Mouse (Mus musculus): ENCODE measurements at regions not wholly inside any gene's neighbourhood (a gene's known extent, or its start where the extent isn't known, plus 50 kb on each side); places are given as distances from the start of the nearest gene placed in this dataset.

DNA sequence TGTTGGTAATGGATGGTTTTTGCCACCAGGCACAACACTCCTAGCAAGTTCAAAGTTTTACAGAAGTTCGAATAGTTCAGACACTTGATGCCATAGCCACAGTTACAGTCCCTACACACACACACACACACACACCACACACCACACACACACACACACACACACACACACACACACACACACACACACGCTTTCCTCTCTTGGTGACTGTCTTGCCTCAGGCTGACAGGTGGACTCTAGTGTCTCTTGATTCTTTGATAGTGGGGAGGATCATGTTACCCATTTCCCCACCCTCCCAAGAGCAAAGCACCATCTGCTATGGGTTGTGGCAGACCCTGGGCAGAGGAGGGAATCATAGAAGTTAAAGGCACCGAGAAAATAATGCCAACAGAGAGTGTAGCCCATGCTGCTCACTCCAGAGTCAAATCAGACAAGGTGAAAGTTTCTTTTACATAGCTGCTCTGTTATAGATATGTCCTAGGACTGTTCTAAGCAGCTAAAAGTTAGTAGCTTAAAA, 75.9 kb downstream of the Klhl25 start:
- DNase-seq, result no peak

DNA sequence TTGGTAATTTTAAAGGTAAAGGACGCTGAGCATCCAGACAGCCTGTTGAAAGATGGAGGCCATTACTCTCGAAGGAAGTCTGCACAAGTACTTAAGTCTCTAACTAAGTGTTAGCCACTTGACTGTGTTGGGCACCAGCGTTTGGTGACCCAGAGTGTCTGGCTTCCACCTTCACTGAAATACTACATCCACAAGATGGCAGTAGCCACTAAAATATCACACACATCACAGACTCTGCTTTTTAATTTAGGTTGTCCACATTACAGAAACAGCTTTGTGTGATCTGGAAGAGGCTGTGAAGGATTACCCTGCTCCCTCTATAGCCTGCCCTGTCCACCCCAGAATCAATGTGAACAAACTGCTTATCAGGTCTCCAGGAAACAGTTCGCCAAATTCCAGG, 79.4 kb downstream of the Klhl25 start:
- peak; percentile 41 for DNase-seq

DNA sequence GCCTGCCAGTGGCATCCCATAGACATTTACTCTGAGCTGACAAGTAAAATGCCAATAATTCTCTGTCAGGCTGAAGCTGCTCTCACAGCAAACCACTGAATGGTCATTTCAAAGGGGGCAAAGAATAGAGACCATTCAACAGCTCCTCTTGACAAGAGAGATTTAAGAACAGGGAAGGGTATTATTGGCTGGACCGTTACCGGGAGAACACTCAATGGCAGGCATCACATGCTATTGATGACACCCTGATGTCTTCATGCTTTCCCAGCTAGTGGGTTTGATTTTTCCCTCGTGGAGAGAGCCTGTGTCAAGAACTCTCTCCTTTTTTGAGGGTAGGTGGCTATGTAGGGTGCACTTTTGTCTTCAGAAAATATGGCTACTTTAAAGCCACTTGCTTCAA, 95.7 kb downstream of the Klhl25 start:
- DNase-seq, result no peak

DNA sequence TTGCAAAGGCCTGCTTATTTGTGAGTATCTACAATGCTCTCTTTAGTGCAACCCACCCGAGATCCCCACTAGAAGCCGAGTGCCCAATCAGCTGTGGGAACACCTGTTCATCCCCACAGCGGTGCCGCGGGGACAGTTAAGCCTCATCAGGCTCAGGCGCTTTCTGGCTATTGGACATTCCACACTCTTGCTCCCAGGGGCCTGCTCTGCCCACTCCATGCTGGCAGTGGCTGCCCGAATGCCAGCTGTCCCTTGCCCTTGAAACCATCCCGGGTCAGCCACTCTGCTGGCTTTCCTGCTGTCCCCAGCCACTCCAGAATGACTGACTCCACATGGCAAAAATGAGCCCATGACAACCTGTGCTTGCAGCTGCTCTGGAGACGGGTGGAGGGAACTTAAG, 107.6 kb downstream of the Klhl25 start:
- DNase-seq, result no peak

DNA sequence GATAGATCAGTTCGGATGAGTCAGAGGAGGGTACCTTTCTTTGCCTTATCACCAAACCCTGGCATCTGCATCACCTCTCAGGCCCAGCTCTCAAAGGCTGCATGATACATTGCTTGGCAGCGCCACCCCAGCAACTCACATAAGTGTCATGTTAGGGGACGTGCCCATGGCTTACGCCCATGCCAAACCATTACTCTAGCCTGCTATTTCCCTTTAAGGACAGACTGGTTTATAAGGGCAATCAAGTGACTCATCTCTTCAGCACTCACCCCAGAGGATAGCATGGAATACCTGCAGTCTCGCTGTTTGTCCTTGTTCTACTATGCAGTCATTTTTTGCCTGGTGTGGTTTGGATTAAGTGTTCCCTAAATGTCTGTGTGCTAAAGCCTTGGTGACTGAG, 109.3 kb downstream of the Klhl25 start:
- no peak for DNase-seq

DNA sequence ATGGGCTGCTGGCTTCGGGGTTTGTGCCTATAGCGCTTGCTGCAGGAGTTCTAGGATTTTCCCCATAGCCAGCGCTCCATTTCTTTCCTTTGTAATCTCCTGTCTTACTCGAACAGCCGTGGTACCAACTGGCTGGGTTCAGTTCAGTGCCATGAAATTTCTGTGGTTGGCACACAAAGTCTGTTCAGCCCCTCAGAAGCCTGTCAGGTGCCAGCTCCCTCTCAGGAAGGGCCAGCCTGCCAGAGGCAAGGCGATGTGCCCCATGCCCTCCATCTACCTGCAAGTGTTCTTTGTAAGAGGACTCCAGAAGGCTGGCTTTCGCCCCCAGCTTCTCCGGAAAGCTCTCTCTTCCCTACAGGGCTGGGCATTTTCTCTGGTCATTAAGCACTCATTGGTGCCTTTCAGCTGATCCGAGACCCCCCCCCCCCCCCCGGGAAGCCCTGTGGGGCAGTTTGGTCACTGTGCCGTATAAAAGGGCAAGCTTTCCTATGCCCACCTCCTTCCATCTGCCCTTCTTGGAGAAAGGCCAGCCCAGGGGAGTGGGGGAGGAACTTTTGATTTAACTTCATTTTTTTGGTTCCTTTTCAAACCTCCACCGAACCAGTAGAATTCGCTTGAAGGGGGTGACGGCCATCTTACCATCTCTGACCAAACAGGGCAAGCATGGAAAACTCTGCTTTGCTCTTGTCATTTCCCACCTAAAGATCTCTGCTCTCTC, 112.0 kb downstream of the Klhl25 start:
- no peak for DNase-seq

DNA sequence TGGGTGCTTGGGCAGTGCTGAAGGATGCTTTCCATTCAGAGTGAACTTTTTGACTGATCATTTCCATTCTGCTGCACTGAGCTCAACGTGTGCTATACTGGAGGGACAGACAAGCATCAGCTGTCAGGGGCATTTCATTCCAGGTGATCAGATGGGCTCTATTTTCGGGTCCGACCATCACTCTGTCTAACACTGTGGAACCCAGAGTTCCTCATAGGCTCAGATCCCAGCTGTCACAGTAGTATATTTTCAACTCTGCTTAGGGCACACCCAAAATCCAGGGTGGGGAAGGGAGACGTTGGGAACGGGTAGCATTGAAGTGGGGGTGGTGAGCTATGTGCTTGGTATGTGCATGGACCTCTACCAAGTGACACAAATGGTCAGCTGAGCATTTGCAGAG, 120.1 kb downstream of the Klhl25 start:
- DNase-seq, result no peak

DNA sequence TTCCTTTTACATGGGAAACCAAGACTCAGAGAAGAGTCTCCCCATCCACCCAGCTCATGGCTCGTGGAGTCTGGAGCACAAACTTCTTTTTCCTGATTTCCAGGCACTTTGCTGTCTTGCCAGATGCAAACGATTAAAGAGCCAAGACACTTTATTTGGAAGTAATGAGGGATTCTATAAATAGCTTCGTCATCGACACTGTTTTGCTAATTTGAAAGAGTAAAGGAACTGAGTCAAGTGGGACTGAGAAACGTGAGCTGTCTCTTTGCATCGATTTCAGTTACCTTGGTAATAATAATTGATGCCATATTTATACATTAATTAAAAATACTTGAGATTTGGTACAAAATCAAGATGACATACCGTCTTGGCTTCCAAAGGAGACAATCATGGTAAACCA, 122.8 kb downstream of the Klhl25 start:
- DNase-seq, result no peak

DNA sequence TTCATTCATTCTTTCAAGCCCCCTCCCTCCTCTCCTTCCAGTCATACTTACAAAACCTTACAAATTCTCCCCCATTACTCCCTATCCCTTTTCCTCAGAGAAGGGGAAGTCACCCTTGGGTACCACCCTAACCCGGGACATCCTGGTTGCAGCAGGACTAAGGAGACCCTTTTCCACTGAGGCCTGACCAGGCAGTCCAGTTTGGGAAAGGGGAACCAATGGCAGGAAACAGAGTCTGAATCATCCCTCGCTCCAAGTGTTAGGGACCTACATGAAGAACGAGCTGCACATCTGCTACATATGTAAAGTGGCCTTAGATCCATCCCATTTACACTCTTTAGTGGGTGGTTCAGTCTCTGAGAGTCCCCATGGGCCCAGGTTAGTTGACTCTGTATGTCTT, 123.6 kb downstream of the Klhl25 start:
- DNase-seq, result no peak

DNA sequence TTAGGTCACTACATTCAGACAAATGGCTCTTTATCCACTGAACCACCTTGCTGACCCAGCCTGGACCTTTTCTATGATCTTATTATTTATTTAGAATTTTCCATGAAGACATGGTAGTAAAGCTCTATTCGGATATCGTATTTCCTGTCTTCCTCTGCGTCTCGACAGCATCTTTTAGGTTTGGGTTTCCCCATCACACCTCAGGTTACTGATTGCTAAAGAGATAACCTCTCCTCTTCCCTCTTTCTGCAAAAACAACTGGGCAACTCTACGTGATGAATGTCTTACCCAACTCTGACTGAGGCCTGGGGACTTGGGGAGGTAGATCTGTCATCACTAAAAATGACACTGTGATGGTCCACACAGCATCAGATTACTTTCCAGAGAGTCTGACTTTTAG, 133.4 kb downstream of the Klhl25 start:
- DNase-seq, result no peak

DNA sequence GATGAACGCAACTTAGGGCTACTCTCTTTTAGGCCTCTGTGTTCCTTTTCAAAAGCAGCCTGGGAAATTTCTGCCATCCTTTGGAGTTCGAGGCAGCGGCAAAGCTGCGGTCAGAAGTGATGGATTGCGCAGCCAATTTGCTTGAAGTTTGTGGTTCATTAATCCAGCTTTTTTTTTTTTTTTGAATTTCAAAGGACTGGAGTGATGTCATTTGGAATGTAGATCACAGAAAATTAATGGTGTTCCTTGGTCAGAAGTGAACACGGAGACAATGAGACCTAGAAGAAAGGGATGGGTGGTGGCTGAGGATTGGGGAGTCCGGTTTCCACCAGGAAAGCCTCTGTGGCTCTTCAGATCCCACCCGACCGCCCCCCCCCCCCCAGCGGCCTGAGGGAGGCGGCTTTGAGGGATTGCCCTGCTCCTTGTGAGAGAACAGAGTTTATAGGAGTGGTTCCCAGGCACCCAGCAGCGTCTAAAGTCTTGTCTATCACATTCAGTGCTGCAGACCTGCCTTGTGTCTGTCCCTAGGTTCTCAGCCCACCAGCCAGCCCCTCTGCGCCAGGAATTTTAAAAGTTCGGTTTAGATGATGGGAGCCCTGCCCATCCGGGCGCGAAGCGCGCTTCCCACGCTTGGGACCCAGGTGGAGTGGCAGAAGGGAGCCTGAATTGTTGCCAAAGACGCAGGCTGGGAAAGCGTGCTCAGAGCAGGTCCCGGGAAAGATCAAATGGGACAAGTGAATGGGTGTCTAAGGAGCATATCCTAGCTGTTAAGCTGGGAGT, 135.1 kb downstream of the Klhl25 start:
- no peak for DNase-seq

DNA sequence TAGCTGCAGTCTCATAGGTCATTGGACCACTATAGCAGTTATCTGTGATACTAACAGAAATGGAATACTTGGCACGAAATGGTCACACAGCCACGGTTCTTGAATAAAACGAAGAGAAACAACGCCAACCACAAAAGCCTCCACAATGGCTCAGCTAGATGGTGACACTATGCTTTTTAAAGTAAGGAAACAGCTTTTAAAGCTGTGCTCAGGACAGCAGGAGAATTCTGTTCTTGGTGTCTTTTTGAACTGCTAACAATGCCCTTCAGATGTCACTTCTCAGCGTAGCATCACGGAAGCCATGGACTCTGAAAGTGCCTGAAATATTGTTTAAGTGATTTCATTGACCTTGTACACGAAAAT, 135.7 kb downstream of the Klhl25 start:
- DNase-seq, result no peak

DNA sequence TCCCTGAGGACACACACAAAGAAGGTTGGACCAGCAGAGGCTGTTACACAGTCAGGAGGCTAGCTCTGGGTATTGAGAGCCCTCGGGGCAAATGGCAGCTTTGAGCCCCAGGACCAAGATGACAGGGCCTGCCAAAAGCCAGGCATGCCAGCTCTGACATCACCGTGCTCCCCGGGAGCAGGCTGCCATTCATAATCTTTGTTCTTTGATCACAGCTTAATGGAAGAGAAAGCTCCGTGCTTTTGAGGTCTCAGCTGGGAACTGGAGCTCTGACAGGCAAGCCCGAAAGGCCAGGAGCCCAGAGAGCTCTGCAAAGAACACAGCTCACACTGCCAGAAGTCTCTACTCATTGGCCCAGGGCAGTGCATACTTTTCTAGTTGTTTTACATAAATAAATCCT, 150.7 kb downstream of the Klhl25 start:
- no peak for DNase-seq

DNA sequence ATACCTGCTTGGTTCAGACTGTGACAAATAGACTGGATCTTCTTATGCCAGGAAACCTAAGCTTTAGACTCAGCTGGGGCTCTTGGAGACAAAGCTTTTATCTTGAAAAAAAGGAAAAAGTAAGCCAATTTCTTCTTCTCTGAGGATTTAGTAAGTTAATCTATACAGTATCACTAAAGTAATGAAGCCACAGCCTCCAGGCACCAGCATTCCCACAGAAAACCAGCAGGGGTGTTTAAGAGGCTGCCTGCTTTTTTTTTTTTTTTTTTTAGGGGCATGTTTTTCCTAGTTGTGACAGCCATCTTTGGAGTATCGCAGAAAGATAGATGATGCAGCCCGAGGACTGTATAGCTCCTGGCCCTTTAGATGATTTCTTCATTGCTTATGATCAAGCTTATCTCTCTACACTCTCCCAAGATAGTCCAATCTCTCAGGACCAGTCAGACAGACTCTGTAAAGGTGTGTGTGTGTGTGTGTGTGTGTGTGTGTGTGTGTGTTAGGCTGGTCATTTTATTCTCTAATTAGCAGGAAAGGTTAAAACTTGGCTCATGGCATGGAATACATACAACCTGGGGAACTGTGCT, 151.3 kb downstream of the Klhl25 start:
- no peak for DNase-seq

DNA sequence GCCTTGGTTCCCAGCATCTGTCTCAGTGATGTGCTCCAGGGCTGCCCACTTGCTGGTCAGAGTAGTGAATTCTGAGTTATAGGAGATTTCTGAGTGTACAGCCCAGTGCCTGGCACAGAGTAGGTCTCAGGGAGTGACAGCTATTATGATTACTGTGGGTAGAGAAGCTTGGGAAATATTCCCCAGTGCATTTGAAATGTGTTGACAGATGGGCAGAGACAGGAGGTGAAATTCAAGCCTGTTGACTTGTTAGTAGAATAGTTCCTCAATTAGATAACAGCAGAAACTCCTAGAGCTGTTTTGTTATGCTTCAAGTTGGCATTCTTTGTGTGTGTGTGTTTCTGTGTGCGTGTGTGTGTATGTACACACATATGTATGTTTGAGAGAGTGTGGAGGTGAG, 152.9 kb downstream of the Klhl25 start:
- DNase-seq, result no peak

DNA sequence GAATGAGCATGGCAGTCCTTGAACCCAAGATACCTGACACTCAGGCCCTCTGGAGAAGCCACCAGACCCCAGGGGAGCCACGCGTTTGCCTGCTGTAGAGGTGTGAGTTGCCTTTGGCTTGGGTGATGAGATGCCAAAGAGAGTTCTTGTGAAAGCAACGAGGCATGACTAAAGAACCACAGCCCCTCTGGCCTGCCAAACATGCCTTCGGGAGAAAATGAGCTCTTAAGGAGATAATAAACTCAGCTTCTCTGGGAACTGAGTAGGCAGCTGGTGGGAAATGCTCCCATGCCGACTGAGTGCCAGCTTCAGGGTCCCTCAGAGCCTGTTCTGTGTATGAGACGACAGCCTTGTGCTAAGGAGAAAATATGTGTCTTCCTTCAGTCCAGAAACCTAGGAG, 160.1 kb downstream of the Klhl25 start:
- DNase-seq, result no peak

DNA sequence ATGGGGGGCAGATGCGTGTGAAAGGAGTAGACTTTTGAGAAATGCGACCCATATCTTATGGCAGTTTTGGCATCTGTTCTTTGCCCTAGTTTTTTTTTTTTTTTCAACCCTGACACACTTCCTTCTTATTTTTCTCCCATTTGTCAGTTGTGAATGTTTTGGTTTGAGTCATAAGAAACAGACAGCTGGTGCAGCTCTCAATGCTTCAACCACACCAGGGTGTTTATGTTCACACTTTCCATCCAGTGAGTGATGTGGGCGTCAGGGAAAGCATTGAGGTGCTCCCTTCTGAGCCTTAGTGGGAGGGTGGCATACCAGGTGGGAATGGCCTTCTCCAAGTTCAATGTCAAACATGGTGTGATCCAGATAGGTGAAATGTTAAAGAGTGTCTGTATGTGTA, 181.9 kb upstream of the Agbl1 start:
- DNase-seq, result peak; percentile 40

DNA sequence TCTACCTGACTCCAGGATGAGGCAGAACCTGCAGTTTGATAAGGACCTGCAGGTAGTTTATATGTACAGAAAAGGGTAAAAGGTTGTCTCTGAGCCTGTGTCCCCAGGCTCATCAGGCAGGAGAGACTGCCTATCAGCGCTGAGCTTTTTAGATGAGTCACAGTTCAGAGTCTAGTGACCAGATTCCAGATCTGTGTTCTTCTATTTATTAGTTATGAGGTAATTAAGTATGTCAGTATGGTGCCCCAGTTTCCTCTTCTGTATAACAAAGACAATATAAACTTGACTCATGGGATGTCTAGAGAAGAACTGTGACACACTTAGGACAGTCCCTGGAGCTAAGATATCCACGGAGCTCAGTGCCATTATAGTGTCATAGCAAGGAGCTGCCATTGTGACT, 180.3 kb upstream of the Agbl1 start:
- no peak for DNase-seq

DNA sequence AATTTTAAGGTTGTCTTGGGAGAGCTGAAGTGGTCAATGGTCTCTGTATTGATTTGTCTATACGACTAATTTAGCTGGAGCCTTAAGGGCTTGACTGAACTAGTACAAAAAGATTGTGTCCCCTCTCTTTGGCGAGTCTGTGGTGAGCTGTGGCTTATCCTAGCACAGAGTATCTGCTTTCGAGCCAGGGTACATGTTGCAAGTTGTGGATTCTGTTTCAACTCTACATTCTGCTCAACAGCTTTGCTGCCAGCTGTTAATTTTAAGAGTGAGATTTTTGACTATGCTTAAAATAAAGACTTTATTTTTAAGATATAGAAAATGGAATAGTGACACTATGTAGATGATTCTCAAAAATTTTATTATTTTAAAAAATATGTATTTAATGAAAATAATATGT, 175.8 kb upstream of the Agbl1 start:
- DNase-seq, result no peak

DNA sequence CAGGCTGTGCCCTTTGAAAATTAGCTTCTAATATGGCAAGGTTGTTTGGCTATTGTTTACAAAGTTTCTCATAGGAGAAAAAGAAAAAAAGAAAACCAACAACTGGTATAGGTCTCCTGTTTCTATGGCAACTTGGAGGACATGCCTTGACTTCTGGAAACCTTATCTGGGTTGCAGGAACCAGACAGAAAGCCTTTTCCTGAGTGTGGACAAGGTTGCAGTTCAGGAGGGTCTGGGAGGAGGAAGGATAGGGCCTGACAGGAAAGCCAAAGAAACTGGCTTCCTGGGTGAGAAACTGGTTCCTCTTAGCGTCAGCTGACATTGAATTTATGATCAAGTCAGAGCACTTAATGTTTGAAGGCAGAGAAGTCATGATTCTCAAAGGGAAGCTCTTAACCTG, 130.5 kb upstream of the Agbl1 start:
- no peak for DNase-seq

DNA sequence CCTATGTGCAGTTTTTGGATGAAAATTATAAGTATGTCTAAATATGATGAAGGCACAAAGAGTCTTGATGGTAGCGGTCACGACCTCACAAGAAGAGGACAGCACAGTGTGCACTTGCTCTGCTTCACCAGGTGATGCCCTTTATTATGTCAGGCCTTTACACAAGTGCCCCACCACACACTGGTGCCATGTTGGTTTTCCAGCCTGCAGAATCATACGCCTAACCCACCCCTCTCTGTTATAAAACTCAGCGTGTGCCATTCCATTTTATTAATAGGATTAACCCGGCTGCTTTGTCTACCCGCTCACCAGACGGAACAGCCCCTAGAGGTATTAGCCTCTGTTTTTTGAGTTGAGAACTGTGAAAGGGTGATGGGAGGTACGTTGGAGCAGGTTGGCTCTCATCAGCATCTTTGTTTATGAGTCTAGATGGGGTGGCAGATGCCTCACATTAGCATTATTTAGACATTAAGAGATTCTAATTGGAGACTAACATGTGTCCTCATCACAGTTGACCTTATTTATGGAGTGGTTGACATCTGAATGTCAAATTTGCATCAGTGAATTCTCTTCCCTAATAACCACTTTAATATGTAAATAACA, 108.3 kb upstream of the Agbl1 start:
- no peak for DNase-seq

DNA sequence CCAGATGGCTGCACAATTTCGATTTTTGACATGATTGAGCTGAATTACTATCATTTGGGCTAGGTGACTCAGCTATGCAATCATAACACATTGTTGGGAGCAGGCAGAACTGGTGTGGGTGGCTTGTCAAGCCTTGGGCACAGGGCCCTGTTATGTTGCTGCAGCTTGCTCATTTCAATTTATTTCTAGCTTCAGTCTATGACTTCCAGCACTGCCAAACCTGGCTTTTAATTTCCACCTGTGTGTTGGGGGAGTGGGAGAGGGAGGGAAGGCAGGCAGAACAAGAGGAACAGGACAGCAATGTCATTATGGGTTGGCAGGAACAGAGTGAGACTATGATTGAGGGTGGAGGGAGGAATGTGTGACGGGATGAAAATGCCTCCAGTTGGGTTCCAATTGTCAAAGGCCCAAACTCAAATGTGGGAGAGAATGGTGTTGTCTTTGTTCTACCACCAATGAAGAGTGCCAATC, 102.0 kb upstream of the Agbl1 start:
- DNase-seq, result no peak

DNA sequence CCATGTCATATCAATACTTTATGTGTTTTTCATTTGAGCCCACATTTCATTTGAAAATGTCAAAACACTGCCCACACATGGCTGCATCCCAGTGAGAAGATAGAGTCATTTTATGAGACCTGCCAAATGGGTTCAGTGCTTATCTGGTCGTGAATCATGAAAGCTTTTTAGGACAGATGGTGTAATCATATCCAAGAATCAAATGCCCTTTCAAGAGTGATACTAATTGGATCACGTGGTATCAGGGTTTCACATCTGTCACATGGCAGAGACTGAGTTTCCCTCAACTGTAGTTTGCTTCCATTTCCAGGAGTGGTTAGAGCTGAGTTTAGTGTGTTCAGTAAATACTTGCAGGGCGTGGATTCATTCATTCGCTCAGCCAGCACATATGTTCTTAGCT, 87.2 kb upstream of the Agbl1 start:
- no peak for DNase-seq

DNA sequence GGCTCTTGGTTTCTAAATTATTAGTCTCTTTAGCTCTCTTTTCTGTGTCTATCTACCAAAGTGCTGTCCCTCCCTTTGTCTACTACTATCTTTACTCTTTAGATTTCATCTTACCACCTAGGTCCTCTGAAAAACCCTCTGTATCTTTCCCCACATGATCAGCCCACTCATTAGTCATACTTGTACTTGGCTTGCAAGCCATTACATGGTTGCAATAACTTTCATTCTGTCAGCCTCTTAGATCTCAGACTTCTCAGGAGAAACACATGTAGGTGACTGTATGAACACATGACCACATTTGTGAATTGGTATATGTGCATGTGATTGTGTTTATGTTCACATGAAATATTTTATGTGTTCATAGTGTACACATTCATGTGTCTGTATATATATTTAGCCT, 83.3 kb upstream of the Agbl1 start:
- DNase-seq, result no peak

Measured in thymus, postnatal 14 days (tissue).